Mouse (Mus musculus) limb, embryonic 15.5 days (tissue): ENCODE results near the gene Klhl10. TPM values are rescaled to one million over a fixed set of nuclear protein-coding genes. Genes with fewer than 3 reads are reported as not detected.
A peak's percentile ranks its signal among the peaks of the same experiment; 100 is the strongest.

Experiments
- ATAC-seq: fragments of 200-750 bp; cut with Nextera tagmentation; 2 replicates; pipeline ENCODE4 v1.8.0; 2017; ENCODE audit warnings: low read depth, moderate TSS enrichment; ENCODE audit not compliant: insufficient number of reproducible peaks, low FRiP score, low TSS enrichment
- H3K27ac ChIP-seq: fragments of 300-500 bp; sonication (generic); 2 replicates; pipeline ENCODE4 v1.5.1; 2015; ENCODE audit warnings: moderate library complexity, mild to moderate bottlenecking, inconsistent platforms
- H3K27me3 ChIP-seq: fragments of 300-500 bp; sonication (generic); 2 replicates; pipeline ENCODE4 v1.6.1; 2015; ENCODE audit warnings: inconsistent platforms
- H3K36me3 ChIP-seq: fragments of 300-500 bp; sonication (generic); 2 replicates; pipeline ENCODE4 v1.6.1; 2015; ENCODE audit warnings: inconsistent platforms
- H3K4me1 ChIP-seq: fragments of 300-500 bp; sonication (generic); 2 replicates; pipeline ENCODE4 v1.6.1; 2015; ENCODE audit warnings: inconsistent platforms
- H3K4me2 ChIP-seq: fragments of 300-500 bp; sonication (generic); 2 replicates; pipeline ENCODE4 v1.6.1; 2015; ENCODE audit warnings: mild to moderate bottlenecking, inconsistent platforms
- H3K4me3 ChIP-seq: fragments of 300-500 bp; sonication (generic); 2 replicates; pipeline ENCODE4 v1.5.1; 2015; ENCODE audit warnings: mild to moderate bottlenecking, inconsistent platforms
- H3K9ac ChIP-seq: fragments of 300-500 bp; sonication (generic); 2 replicates; pipeline ENCODE4 v1.6.1; 2015; ENCODE audit warnings: inconsistent platforms
- H3K9me3 ChIP-seq: fragments of 300-500 bp; sonication (generic); 2 replicates; pipeline ENCODE4 v1.6.1; 2016; ENCODE audit warnings: inconsistent platforms
- WGBS: fragments of 180-500 bp; shearing (Covaris S2); methylation state at CpG from one replicate; pipeline ENCODE4 v1.1.7; 2015; 5-methylcytosine and 5-hydroxymethylcytosine counted together
- polyA plus RNA-seq: library from polyadenylated mRNA; unstranded; fragments of >200 nt; fragmentation: Nextera tagmentation; extraction: Ambion mirVana; gene quantifications from 2 replicates; pipeline ENCODE4 v1.2.1, GENCODE M21; 2015

Klhl10 gene
- polyA plus RNA-seq, 1 experiment from 2014 or later = 0.64 TPM

- WGBS = 64% methylated on average over 12 of the region's 12 CpGs
- Histone ChIP-seq H3K9me3 (no peaks in the 10 kb centered on the region), H3K4me3 (no peak overlapping the region), H3K9ac (no peak overlapping the region), H3K4me2 (no peak overlapping the region), H3K36me3 (no peaks in the 10 kb centered on the region), H3K27ac (peak overlapping the region; percentile 55), H3K4me1 (peaks cover 47% of the 10 kb centered on the region), H3K27me3 (no peaks in the 10 kb centered on the region)
- ATAC-seq = no peak
These were observed 41.8 kb upstream of the Klhl10 start for GRCm38 (mm10) chr11:100399727-100400538.

GRCm38 (mm10) chr11:100400842-100401241, 40.9 kb upstream of the Klhl10 start:
- no peak for ATAC-seq
- H3K4me3 ChIP-seq = no peak overlapping the region
- H3K9ac ChIP-seq = no peak overlapping the region
- H3K36me3 ChIP-seq = no peaks in the 10 kb centered on the region
- H3K4me1 ChIP-seq = peaks cover 38% of the 10 kb centered on the region
- no peak overlapping the region for H3K4me2 ChIP-seq
- no peaks in the 10 kb centered on the region for H3K27me3 ChIP-seq
- WGBS = 58% methylated on average over 6 of the region's 6 CpGs
- no peak overlapping the region for H3K27ac ChIP-seq
- H3K9me3 ChIP-seq = no peaks in the 10 kb centered on the region

GRCm38 (mm10) chr11:100402240-100402639, 39.5 kb upstream of the Klhl10 start:
- ATAC-seq = no peak
- H3K9ac ChIP-seq = no peak overlapping the region
- WGBS = 27% methylated on average over 6 of the region's 6 CpGs
- H3K27me3 ChIP-seq = no peaks in the 10 kb centered on the region
- no peaks in the 10 kb centered on the region for H3K9me3 ChIP-seq
- peaks cover 29% of the 10 kb centered on the region for H3K4me1 ChIP-seq
- no peak overlapping the region for H3K4me3 ChIP-seq
- no peak overlapping the region for H3K4me2 ChIP-seq
- 0 out of 2 replicates have a peak overlapping the region, but pooled peaks have one; percentile 38 for H3K27ac ChIP-seq
- peaks cover 6% of the 10 kb centered on the region for H3K36me3 ChIP-seq

GRCm38 (mm10) chr11:100402682-100403081, 39.0 kb upstream of the Klhl10 start:
- H3K4me3 ChIP-seq = no peak overlapping the region
- peaks cover 8% of the 10 kb centered on the region for H3K36me3 ChIP-seq
- H3K27me3 ChIP-seq = no peaks in the 10 kb centered on the region
- no peak overlapping the region for H3K9ac ChIP-seq
- ATAC-seq = no peak
- H3K9me3 ChIP-seq = no peaks in the 10 kb centered on the region
- H3K27ac ChIP-seq = no peak overlapping the region
- no peak overlapping the region for H3K4me2 ChIP-seq
- peaks cover 26% of the 10 kb centered on the region for H3K4me1 ChIP-seq
- 68% methylated on average over 2 of the region's 2 CpGs for WGBS

GRCm38 (mm10) chr11:100403445-100404134, 38.1 kb upstream of the Klhl10 start:
- Histone ChIP-seq H3K9ac (no peak overlapping the region), H3K27me3 (no peaks in the 10 kb centered on the region), H3K36me3 (peaks cover 15% of the 10 kb centered on the region), H3K9me3 (no peaks in the 10 kb centered on the region), H3K4me3 (no peak overlapping the region), H3K27ac (peak overlapping the region; percentile 64), H3K4me2 (no peak overlapping the region), H3K4me1 (peaks cover 26% of the 10 kb centered on the region)
- ATAC-seq = no peak
- WGBS = 66% methylated on average over 10 of the region's 10 CpGs

- no peak overlapping the region for H3K4me3 ChIP-seq
- H3K9ac ChIP-seq = no peak overlapping the region
- H3K27ac ChIP-seq = no peak overlapping the region
- no peaks in the 10 kb centered on the region for H3K9me3 ChIP-seq
- H3K4me2 ChIP-seq = no peak overlapping the region
- H3K27me3 ChIP-seq = no peaks in the 10 kb centered on the region
- WGBS = 80% methylated on average over 3 of the region's 3 CpGs
- H3K36me3 ChIP-seq = peaks cover 22% of the 10 kb centered on the region
- no peak for ATAC-seq
- peaks cover 24% of the 10 kb centered on the region for H3K4me1 ChIP-seq
These were observed 37.2 kb upstream of the Klhl10 start for GRCm38 (mm10) chr11:100404456-100405074.

- 67% methylated on average over 8 of the region's 8 CpGs for WGBS
- Histone ChIP-seq H3K4me3 (no peak overlapping the region), H3K4me1 (peaks cover 26% of the 10 kb centered on the region), H3K9me3 (no peaks in the 10 kb centered on the region), H3K27ac (peak overlapping the region; percentile 54), H3K9ac (no peak overlapping the region), H3K36me3 (peaks cover 35% of the 10 kb centered on the region), H3K27me3 (no peaks in the 10 kb centered on the region), H3K4me2 (no peak overlapping the region)
- ATAC-seq = no peak
These were observed 35.4 kb upstream of the Klhl10 start for GRCm38 (mm10) chr11:100406273-100406672.

- WGBS = 73% methylated on average over 5 of the region's 5 CpGs
- Histone ChIP-seq H3K9me3 (no peaks in the 10 kb centered on the region), H3K36me3 (peaks cover 35% of the 10 kb centered on the region), H3K9ac (no peak overlapping the region), H3K4me2 (no peak overlapping the region), H3K4me3 (no peak overlapping the region), H3K27me3 (no peaks in the 10 kb centered on the region), H3K27ac (peak overlapping the region; percentile 54), H3K4me1 (peaks cover 30% of the 10 kb centered on the region)
- ATAC-seq = no peak
These were observed 34.6 kb upstream of the Klhl10 start for GRCm38 (mm10) chr11:100406995-100407705.

- H3K4me2 ChIP-seq = no peak overlapping the region
- H3K4me3 ChIP-seq = no peak overlapping the region
- H3K27me3 ChIP-seq = no peaks in the 10 kb centered on the region
- no peak for ATAC-seq
- whole genome bisulfite sequencing = 37% methylated on average over 10 of the region's 10 CpGs
- no peaks in the 10 kb centered on the region for H3K9me3 ChIP-seq
- H3K9ac ChIP-seq = no peak overlapping the region
- peaks cover 35% of the 10 kb centered on the region for H3K36me3 ChIP-seq
- peak overlapping the region; percentile 24 for H3K27ac ChIP-seq
- peaks cover 35% of the 10 kb centered on the region for H3K4me1 ChIP-seq
These were observed 33.5 kb upstream of the Klhl10 start for GRCm38 (mm10) chr11:100408076-100408834.

GRCm38 (mm10) chr11:100408835-100409462, 32.8 kb upstream of the Klhl10 start:
- Histone ChIP-seq H3K9ac (no peak overlapping the region), H3K36me3 (peaks cover 35% of the 10 kb centered on the region), H3K4me1 (peaks cover 37% of the 10 kb centered on the region), H3K27ac (no peak overlapping the region), H3K27me3 (no peaks in the 10 kb centered on the region), H3K9me3 (no peaks in the 10 kb centered on the region), H3K4me3 (no peak overlapping the region), H3K4me2 (no peak overlapping the region)
- no peak for ATAC-seq
- WGBS = 91% methylated on average over 12 of the region's 12 CpGs

GRCm38 (mm10) chr11:100409686-100410085, 32.0 kb upstream of the Klhl10 start:
- Histone ChIP-seq H3K4me1 (peaks cover 37% of the 10 kb centered on the region), H3K27me3 (no peaks in the 10 kb centered on the region), H3K9me3 (no peaks in the 10 kb centered on the region), H3K4me3 (no peak overlapping the region), H3K4me2 (no peak overlapping the region), H3K36me3 (peaks cover 35% of the 10 kb centered on the region), H3K27ac (no peak overlapping the region), H3K9ac (no peak overlapping the region)
- WGBS = 73% methylated on average over 3 of the region's 3 CpGs
- no peak for ATAC-seq
